Mouse (Mus musculus) G1E (cell line): ENCODE data around the gene Phf20.

Source experiments
- CTCF ChIP-seq: IDR thresholded peaks from 2 replicates; pipeline ENCODE4 v1.5.1; 2012; ENCODE audit warnings: low read depth, low read length, inconsistent platforms, mixed read lengths
- TAL1 ChIP-seq: conservative IDR thresholded peaks from 2 replicates; pipeline ENCODE4 v1.6.1; 2012; ENCODE audit warnings: low read depth, low read length, inconsistent platforms, mixed read lengths

GRCm38 (mm10) chr2:156311841-156312291 is 115.6 kb downstream of the Phf20 start:
- TF ChIP-seq CTCF: no peak
- TF ChIP-seq TAL1: no peak
